Mouse (Mus musculus): ENCODE measurements around the gene Pak3.
"Not testable (repeated sequence)": the region's sequence is repeated elsewhere in the genome, so short reads cannot be mapped to it uniquely, and the experiment has no call there.

Gene Pak3

GRCm38 (mm10) chrX:143518168-143518901 is at the start of gene Pak3:
Gene Pak3 (plus strand): TSS chrX:143518591.
- in situ Hi-C loops (cut with MboI; ENCODE audit: unreplicated experiment in 2 of 2): no loop called here

GRCm38 (mm10) chrX:143482866-143483265 is 35.5 kb upstream of the Pak3 start:
- in situ Hi-C loops (cut with MboI; ENCODE audit: unreplicated experiment in 2 of 2): no loop called here

GRCm38 (mm10) chrX:143501053-143501695 is 17.2 kb upstream of the Pak3 start:
- in situ Hi-C loops (cut with MboI; ENCODE audit: unreplicated experiment in 2 of 2): no loop called here

GRCm38 (mm10) chrX:143501776-143502365 is 16.5 kb upstream of the Pak3 start:
- in situ Hi-C loops (cut with MboI; ENCODE audit: unreplicated experiment in 2 of 2): no loop called here

GRCm38 (mm10) chrX:143518917-143519316 is 526 bp downstream of the Pak3 start:
- in situ Hi-C loops (cut with MboI; ENCODE audit: unreplicated experiment in 2 of 2): no loop called here

- in situ Hi-C loops (cut with MboI; ENCODE audit: unreplicated experiment in 2 of 2): not testable (repeated sequence)
Measured at GRCm38 (mm10) chrX:143519454-143519853, 1.1 kb downstream of the Pak3 start.

- in situ Hi-C loops (cut with MboI; ENCODE audit: unreplicated experiment in 2 of 2): no loop called here
Measured at GRCm38 (mm10) chrX:143520195-143520594, 1.8 kb downstream of the Pak3 start.

- in situ Hi-C loops (cut with MboI; ENCODE audit: unreplicated experiment in 2 of 2): no loop called here
Measured at GRCm38 (mm10) chrX:143532331-143532730, 13.9 kb downstream of the Pak3 start.

GRCm38 (mm10) chrX:143533574-143533973 is 15.2 kb downstream of the Pak3 start:
- in situ Hi-C loops (cut with MboI; ENCODE audit: unreplicated experiment in 2 of 2): no loop called here

- in situ Hi-C loops (cut with MboI; ENCODE audit: unreplicated experiment in 2 of 2): no loop called here
Measured at GRCm38 (mm10) chrX:143542756-143543155, 24.4 kb downstream of the Pak3 start.

GRCm38 (mm10) chrX:143543186-143543793 is 24.9 kb downstream of the Pak3 start:
- in situ Hi-C loops (cut with MboI; ENCODE audit: unreplicated experiment in 2 of 2): no loop called here

GRCm38 (mm10) chrX:143573691-143574090 is 55.3 kb downstream of the Pak3 start:
- in situ Hi-C loops (cut with MboI; ENCODE audit: unreplicated experiment in 2 of 2): no loop called here

- in situ Hi-C loops (cut with MboI; ENCODE audit: unreplicated experiment in 2 of 2): no loop called here
Measured at GRCm38 (mm10) chrX:143579925-143580324, 61.5 kb downstream of the Pak3 start.

- in situ Hi-C loops (cut with MboI; ENCODE audit: unreplicated experiment in 2 of 2): no loop called here
Measured at GRCm38 (mm10) chrX:143580458-143580959, 62.1 kb downstream of the Pak3 start.

- in situ Hi-C loops (cut with MboI; ENCODE audit: unreplicated experiment in 2 of 2): no loop called here
Measured at GRCm38 (mm10) chrX:143606877-143607449, 88.6 kb downstream of the Pak3 start.

- in situ Hi-C loops (cut with MboI; ENCODE audit: unreplicated experiment in 2 of 2): no loop called here
Measured at GRCm38 (mm10) chrX:143618734-143619133, 100.3 kb downstream of the Pak3 start.

GRCm38 (mm10) chrX:143627767-143628166 is 109.4 kb downstream of the Pak3 start:
- in situ Hi-C loops (cut with MboI; ENCODE audit: unreplicated experiment in 2 of 2): no loop called here

- in situ Hi-C loops (cut with MboI; ENCODE audit: unreplicated experiment in 2 of 2): no loop called here
Measured at GRCm38 (mm10) chrX:143643936-143644335, 125.5 kb downstream of the Pak3 start.

- in situ Hi-C loops (cut with MboI; ENCODE audit: unreplicated experiment in 2 of 2): no loop called here
Measured at GRCm38 (mm10) chrX:143644807-143645206, 126.4 kb downstream of the Pak3 start.

GRCm38 (mm10) chrX:143654308-143655176 is 136.2 kb downstream of the Pak3 start:
- in situ Hi-C loops (cut with MboI; ENCODE audit: unreplicated experiment in 2 of 2): no loop called here
